Mouse (Mus musculus) megakaryocyte, adult 5-6 weeks (primary cell): ENCODE results near the gene Etv6. TPM values are rescaled to one million over a fixed set of nuclear protein-coding genes. Genes with fewer than 3 reads are reported as not detected.
A peak's percentile ranks its signal among the peaks of the same experiment; 100 is the strongest.

Source experiments
- ATAC-seq: 2 replicates; pipeline ENCODE4 v1.8.0; 2016; ENCODE audit warnings: mild to moderate bottlenecking, inconsistent platforms; ENCODE audit not compliant: poor library complexity, severe bottlenecking
- total RNA-seq, 2 experiments: library from RNA; stranded (forward) in 1 of 2; stranded (reverse) in 1 of 2; fragments of 153-499, 151-499 nt in 1 of 2; fragments of 221-1000, 200-1000 nt in 1 of 2; gene quantifications; 2 replicates each; pipeline versions ENCODE4 v1.2.3 to v1.2.4; 2015 to 2017

Gene Etv6
- total RNA-seq, 2 experiments from 2014 or later, result 32.9 to 66.7 TPM

DNA sequence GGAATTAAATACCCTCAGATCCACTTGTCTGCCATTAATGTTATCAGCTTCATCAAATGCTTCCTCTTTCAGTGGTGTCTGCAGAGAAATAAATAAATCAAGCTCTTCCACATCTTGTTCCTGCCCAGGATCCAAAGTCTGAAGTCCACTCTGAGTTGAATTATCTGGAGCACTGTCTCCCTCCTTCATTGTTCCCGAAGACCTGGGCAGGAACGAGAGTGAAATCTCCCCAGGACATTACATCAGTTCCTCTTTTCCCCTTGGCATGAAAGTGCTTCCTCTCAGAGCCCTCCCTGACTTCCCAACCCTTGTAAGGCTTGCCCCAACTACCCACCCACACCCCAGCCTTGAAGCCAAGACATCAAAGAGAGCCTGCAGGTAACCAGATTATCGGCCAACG, 208.0 kb downstream of the Etv6 start:
- peak; percentile 67 for ATAC-seq

DNA sequence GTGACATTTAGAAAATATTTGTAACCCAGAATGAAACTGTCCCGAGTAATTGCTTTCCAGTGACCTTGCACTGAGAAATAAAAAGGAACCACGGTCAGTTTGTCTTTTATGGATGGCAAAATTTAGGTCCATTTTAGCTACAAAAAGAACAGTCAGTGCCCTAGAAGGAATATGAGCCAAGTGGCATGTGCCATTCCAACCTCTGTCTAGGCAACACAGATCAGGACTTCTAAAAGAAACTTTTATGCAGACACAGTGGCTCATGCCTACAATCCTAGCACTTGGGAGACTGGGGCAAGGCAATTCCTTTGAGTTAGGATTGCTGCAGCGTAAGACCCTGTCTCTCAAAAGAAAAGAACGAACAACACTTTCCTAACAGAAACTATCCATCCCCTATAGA, 208.6 kb downstream of the Etv6 start:
- ATAC-seq, result no peak

DNA sequence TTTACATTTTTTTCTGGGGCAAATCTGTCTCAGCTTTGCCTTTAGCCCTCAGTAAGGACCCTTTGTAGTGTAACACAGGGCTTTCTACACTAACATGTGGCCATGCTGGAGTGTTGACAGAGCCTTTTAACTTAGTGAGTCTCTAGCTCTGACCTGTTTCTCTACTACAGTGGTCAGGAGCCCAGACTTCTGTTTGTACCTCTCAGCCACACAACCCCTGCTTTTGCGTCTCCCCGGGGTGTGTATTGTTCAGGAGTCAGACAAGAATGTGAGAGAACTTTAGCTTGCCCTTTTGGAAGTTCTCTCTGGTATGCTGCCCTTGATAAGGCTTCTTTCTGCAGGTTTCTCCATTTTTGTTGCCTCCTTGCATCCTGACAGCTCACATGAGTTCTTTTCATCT, 210.6 kb downstream of the Etv6 start:
- ATAC-seq, result no peak

DNA sequence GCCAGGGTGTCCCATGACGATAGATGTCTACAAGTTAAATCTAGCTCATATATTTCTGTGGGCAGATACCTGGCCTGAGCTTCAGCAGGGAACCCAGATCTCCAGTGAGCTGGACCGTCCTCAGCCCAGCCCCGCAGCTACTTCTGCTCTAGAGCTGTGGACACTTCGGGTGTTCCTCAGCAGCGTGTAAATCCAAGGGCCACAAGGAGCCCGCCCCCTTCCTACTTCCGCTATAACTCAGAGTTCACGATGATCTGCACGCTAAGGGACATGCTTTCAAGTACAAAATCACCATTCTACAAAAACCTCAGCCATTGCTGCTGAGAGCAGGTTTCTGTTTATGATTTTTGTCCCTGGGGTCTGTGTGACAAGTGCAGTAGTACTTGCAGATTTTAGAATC, 211.8 kb downstream of the Etv6 start:
- ATAC-seq, result peak; percentile 86

DNA sequence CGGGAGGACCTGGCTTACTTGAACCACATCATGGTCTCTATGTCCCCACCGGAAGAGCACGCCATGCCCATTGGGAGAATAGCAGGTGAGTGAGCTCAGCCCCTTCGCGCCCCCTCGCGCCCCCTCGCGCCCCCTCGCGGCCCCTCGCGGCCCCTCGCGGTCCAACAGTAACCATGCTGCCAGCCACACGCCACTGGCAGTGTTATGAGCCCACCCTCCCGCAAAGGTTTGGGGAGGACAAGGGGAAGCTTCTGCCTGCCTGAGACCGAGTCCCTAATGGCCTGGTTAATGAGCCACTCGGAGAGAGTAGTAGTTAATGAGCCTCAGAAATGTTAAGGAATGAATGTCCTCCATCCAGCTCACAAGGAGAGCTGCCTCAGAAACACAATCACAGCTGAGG, 213.2 kb downstream of the Etv6 start:
- no peak for ATAC-seq

DNA sequence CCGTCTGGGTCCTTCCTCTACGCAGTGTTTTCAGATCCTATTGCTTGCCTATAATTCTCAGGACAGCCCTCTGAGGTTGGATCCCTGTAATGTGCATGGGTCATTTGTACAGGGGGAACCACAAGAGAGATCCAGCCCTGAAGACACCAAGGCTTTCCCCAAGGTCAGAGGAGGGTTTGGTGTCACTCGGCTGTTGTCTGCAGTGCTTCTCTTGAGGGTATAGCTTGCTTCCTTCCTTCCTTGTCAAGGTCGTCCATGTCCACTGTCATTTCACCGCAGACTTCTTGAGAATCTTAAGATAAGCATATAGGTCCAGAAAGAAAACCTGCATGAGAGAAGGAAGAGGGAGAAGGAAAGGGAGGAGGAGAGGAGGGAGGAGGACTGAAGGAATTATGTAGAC, 215.3 kb downstream of the Etv6 start:
- ATAC-seq, result no peak

DNA sequence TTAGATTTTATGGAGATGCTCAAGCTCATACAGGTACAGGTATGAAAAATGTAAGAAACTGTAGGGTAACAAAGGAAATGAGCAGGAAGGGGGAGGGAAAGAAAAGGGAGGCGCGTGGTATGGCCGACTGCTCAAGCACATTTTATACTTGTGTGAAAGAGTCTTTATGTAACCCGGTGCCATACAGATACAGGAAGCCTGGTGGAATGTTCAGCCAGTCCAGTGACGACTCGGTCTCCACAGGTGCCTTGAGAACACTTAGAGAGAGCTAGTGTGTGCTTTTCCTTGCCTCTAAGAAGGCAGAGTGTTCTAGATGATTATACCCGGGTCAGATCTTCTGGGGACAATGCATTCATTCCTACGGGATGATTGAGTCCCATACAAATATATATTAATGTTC, 215.9 kb downstream of the Etv6 start:
- no peak for ATAC-seq

DNA sequence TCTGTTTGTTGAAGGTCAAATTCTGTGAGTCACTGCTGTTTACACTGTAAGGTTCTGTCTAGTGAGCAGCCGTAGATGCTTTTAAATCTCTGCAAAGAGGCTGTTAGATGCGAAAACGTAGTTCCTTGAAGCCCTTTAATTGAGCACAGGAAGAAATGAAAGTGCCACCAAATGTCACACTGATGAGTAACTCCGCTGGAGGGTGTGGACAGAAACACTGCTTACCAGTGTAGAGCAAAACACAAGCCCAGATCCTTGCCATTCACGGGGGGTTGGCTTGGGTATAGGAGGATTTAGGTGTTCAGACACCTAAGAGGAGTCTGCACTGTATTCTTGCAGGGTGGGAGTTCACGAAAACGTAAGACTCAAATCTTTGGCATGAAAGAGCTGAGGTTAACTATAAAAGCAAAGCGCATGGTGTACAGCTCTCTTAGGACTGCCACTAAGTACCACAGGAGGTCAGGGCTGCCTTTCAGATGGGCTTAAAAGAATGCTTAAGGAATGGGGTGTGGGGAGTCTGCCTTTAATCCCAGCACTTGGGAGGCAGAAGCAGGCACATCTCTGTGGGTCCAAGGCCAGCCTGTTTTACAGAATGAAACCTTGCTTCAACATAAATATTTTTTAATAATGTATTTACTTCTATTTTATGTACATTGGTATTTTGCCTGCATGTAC, 216.7 kb downstream of the Etv6 start:
- no peak for ATAC-seq

DNA sequence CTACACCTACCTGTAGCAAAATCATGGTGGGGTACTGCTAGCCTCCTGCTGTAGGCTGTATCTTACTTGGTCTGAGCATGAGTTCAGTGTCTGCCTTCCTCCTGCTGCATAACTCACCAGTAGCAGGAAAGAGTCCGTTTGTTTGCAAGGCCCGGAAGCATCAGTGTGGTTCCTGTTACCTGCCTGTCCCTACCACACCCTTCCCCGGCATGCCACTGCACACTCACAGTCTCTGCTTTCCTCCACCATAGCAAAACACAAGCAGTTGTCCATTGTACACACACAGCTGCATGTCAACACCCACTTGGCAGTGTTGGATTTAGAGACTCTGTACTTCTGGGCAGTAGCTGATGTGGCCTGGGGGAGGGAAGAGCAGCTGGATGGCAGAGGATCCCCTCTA, 220.9 kb downstream of the Etv6 start:
- no peak for ATAC-seq

DNA sequence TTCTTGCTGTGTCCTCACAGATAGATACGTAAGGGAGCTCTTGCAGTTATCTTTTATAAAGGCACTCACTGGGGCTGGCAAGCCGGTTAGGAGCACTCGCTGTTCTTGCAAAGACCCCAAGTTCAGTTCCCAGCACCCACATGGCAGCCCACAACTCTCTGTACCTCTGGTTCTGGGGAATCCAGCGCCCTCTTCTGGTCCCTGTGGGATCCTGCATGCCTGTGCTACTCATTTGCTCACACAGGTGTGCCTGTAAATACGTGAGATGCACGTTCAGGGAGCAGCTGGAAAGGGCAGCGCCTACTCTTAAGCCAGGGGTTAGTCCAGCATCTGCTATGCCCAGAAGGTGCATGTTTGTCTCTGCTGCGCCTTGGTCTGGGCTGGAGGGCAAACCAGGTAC, 224.4 kb downstream of the Etv6 start:
- no peak for ATAC-seq

DNA sequence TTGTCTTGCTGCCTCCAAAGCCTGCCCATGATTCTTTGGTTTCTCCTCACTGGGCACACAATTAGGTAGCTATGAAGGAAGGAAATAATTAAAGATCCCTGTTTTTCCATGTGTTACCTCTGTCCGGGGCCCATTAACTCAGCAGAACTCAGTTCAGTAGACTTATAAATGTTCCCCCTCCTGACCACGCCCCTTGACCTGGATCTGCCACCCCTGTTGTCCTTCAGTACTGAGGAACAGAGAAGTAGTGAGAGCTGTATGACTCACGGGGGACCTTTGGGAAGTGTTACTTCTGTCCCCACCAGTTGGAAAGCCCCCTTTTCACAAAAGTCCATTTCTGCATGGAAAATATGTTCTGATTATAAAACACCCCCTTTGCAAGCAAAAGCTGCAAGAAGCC, 226.4 kb downstream of the Etv6 start:
- peak; percentile 69 for ATAC-seq

DNA sequence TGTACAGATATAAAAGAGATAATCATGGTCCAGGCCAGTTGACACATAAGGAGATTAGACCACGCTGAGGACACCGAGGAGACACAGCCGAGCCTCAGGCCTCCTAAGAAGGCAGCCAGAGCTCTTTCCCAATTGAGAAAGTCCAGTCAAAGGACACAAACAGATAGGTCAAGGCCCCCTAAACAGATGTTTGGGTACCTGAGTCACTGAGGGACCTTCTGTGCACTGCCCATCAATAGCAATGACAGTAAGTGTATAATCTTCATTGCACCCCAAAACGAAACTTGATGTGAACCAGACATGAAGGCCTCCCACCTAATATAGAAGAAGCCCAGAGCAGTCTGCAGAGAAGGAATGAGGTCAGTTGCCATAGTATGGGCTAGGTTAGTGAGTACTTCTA, 226.9 kb downstream of the Etv6 start:
- ATAC-seq, result no peak

DNA sequence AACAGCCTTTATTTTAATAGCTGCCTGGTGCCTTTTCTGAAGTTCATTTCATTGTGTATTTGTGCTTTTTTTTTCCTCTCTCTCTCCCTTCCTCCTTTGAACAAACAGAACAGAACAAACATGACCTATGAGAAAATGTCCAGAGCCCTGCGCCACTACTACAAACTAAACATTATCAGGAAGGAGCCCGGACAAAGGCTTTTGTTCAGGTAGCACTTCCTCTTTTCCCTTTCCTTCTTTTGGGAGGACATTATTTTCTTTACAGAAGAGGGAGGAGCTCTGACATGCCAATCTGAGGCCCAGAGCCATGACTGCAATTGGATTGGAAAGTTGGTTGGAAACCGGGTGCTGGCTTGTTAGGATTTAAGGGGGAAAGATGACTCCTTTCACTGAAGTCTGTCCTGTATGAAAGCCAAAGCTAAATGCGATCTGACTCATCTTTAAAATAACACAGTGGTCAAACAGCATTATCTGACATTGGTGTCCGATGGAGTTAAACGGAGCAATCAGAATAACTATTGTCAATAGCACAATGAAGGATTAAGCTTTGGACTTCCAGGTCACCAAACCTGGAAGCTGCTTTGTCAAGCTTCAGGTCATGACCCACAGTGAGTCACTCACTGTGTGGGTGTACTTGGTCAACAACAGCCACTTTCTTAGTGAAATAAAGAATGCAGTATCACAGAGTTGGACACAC, 227.6 kb downstream of the Etv6 start:
- ATAC-seq, result no peak

DNA sequence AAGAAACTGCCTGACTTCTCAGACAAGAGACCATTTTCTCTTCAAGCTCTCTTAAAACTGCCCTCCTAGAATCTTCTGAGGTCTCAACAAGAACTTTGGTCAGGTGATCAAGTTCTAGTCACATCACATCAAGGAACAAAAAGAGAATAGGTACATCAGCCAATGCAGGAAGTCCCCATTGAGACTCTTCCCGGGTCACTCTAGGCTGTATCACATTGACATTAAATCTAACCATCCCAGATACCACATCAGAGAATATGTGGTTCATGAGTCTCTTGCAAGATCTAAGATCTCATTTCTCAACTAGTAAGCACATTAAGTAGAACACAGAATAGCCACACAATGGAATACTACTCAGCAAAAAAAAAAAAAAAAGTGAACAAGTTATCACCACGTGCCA, 238.4 kb downstream of the Etv6 start:
- ATAC-seq, result no peak

DNA sequence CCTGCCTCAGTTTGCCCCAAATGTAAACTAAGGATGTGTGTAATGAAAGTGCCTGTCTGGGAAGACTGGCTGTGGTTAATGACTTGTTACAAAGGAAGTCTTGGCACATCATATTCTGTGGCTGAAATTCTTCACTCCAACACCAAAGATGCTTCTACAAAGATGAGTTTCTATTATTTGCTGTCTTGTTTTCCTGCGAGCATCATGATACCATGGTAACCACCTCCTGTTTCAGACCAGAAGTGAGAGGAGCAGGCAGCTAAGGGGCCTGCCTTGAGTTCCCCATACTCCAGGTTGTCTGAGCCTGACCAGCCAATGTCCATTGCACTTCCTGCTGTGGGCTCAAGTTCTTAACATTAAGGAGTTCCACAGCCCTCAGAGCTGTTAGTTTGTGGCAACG, 241.5 kb downstream of the Etv6 start:
- ATAC-seq, result 0 out of 2 replicates have a peak, but pooled peaks have one; percentile 51

DNA sequence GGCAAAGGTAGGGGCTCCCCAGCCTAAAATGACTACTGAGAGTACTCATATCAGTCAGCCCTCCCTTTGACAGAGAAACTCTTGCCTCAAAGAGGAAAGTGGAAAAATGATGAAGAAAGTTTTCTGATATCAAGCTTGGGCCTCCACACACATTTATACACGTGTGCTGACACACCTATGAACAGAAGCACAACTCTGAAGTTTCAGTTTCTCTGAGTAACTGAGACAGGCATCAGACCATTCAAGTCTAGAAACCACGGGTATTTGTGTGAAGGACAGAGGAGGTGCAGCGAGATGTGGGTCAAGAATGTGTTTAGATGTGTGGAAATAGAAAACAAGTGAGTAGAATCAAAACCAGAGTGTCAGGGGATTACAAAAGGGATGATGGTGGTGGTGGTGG, 246.6 kb downstream of the Etv6 start:
- ATAC-seq, result no peak

DNA sequence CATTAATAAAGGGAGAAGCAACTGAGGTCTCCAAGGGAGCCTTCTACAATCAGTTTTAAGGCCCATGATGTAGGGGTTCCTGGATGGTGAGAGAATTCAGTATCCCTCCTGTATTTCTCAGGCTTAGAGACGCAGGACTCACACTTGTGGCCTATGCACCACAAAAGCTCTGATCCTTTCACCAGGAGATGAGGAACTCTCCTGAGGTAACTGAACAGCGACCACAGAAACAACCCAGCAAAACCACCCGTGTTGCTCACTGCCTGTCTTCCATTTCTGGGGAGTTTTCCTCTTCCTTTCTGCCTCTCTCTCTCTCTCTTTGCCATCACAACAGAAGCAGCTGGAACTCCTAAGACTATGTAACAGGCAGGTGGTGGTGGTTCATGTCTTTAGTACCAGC, 256.3 kb downstream of the Etv6 start:
- ATAC-seq, result no peak

DNA sequence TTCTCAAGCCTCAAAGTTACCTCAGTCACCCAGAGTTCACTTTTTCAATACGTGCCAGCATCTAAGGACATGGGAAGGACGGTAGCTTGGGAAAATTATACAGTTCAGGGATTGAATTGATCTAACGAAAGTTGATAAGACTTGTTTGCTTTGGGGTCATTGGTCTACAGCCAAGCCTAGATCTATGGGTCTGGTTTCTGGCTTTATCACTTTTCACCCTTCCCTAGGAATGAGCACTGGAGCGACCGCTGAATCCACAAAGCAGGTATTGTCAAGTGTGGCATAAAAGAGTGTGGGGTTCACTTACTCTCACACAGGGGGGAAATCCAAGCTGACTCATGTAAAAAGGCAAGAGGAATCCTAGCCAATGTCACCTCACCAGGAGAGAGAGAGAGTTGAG, 256.9 kb downstream of the Etv6 start:
- no peak for ATAC-seq

DNA sequence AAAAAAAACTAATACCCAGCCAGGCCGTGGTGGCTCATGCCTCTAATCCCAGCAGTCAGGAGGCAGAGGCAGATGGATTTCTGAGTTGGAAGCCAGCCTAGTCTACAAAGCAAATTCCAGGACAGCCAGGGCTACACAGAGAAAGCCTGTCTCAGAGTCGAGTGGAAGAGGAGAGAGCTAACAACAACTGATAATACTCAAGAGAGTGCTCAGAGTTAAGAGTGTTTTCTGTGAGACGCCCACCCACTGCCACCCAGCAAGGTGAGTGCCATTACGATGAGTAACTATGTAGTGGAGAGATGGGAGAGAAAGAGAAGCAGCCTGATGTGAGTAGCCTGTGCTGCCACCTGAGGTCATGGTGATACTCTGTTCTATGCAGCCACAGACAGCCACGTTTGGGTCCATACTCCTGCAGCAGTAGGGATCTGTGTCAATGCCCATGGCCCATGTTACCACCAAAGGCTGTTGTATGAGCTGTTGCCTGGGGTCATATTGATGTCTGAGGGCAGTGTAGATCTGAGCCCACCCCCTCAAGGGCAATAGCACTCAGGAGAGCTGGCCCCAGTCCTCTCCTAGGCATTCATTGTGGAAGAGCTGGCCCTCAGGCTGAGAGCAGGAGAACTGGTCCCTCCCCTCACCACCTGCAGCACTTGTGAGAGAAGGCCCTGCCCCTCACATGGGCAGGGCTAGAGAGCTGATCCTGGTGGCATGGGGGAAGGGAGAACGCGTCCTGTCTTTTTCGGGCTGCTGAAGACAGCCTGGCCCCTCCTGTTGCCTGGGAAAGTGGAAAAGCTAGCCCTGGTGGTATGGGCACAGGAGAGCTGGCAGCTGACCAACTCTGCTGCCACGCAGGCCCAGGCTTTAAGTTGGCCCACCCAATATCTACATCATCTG, 258.4 kb downstream of the Etv6 start:
- ATAC-seq, result no peak

DNA sequence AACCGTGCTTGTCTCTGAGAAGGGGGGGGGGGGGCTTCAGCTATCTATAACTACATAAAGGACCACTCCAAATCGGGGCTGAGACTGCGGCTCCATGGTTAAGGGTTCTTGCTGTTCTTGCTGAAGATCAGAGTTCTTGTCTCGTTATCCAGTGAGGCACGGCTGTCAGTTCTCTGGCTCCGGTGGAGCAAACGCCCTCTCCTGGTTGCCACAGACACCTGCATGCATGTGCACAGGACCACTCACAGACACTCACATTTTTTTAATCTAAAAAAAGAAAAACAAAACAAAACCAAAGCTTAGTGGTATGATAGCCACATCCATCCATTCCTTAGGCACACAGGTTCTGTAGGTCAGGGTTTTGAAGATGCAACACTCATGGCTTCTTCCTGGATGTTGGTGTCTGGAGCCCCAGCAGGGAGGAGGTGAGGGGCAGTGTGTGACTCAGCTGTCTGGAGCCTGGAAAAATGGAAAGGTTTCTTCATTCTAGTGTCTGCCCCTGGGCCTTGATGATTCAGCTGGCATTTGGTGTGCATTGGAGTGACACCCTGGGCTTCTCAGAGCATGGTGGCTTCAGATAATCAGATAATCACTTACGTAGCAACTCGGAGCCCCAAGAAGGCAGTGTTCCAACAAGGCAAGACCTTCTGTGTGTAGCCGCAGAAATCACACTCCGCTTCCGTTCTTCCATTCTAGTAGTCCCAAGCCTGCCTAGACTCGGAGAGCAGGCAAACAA, 262.6 kb downstream of the Etv6 start:
- no peak for ATAC-seq

DNA sequence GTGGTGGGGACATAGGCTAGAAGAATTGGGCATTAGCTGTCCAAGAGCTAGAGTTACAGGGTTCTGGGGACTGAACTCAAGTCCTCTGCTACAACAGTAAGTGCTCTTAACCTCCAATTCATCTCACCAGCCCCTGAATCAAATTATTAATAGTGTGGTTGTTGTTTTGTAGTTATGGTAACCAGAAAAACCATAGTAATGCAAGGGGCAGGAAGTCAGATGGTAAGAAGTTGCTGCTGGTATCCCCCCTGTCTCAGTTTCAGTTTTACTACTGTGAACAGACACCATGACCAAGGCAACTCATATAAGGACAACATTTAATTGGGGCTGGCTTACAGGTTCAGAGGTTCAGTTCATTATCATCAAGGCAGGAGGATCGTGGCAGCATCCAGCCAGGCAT, 266.5 kb downstream of the Etv6 start:
- no peak for ATAC-seq
